Mouse (Mus musculus): ENCODE measurements at regions not wholly inside any gene's neighbourhood (a gene's known extent, or its start where the extent isn't known, plus 50 kb on each side); places are given as distances from the start of the nearest gene placed in this dataset.

- no peak for DNase-seq
These were observed 98.5 kb upstream of the Sgk1 start for GRCm38 (mm10) chr10:21783478-21783877.

- DNase-seq, result no peak
These were observed 96.9 kb upstream of the Sgk1 start for GRCm38 (mm10) chr10:21785110-21785509.

DNA sequence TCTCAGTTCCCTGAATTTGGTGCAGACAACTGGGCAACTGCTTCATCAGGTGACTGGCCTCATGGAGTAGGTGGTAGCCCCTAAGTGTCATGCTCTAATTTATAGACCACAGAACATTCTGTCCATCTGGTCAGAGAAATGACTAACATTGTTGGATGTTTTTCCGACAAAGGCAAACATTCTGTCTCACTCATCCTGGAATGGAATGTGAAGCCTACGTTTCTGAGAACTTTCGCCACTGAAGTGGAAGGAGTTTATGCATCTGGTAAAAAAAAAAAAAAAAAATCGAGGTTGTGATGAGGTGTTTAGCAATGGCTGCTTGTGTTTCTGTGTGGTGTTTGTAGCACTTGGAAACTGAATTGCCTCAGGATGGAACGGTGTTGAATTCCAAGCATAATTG lies 96.2 kb upstream of the Sgk1 start:
- no peak for DNase-seq

GRCm38 (mm10) chr10:21789847-21790530 lies 92.0 kb upstream of the Sgk1 start:
- peak; percentile 28 for DNase-seq

DNA sequence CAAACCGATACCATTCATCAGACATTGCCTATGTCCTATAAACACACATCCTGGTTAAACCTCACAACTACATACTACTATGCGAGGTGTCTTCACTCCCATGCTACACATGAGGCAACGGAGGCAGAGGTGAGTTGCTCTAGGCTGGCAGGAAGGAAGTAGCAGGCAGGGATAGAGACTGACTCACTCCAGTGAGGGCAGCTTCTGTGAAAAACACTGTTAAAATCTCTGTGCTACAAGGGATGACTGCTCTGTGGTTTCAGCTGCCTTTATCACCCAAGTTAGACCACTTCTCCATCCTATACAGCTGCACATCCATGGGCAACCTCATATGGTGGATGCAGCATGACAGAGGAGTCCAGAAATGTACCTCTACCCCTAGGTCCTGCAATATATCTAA lies 91.0 kb upstream of the Sgk1 start:
- no peak for DNase-seq

GRCm38 (mm10) chr10:21792431-21792830 lies 89.6 kb upstream of the Sgk1 start:
- DNase-seq, result no peak

DNA sequence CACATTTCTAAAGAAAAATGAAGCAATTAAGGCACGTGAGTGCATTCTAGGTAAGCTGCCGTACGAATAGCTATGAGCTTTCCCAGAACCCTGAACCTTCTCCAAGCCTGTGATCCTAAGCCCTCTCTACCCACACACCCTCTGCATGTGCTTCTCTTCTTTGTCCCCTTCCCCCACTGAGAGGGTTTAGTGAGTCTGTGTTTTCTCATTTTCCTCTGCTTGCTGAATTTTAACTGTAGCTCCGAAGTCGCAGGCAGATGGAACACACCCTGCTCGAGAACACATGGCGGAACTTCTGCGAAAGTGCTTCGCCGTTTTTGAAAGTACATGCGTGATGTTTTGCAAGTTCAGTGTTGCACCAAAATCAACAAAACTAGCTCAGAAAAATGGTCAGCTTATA lies 88.3 kb upstream of the Sgk1 start:
- DNase-seq, result no peak

DNA sequence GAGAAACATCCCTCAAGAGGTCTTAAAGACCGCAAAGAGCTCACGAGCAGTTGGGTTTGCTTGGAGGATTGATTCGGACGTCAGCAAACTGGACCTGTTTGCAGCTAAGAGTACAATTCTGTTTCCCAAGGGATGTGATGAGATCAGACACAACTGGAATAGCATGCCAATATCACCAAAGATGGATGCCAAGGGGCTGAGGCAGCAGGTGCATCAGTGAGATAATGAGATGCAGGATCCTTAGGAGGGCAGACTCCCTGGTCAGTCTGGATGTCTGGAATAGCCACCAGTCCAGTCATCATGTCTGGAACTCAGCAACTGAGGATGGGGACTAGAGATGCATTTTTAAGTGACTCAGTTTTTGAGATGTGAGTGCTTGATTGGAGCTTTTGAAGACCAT lies 85.6 kb upstream of the Sgk1 start:
- DNase-seq, result no peak

GRCm38 (mm10) chr10:21798103-21798502 lies 83.9 kb upstream of the Sgk1 start:
- DNase-seq, result no peak

DNA sequence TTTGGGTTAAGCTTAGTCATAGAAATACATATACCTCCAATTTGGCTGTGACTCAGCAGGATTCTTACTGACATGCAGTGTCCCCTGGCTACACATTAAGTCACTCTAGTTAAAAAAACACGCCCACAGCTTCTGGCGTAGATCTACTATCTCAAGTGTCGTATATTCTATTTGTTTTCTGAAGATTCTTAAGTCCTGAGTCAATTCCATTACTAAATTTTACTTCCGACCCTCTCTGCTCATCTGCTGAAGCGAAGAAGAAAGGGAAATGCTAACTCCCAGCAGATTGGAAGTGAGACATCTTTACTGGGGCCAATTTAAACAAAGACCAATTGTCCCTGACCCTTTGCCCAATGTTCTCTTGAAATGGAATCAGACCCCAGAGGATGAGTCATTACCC lies 80.4 kb upstream of the Sgk1 start:
- DNase-seq, result no peak

GRCm38 (mm10) chr10:21803184-21803583 lies 78.8 kb upstream of the Sgk1 start:
- no peak for DNase-seq

DNA sequence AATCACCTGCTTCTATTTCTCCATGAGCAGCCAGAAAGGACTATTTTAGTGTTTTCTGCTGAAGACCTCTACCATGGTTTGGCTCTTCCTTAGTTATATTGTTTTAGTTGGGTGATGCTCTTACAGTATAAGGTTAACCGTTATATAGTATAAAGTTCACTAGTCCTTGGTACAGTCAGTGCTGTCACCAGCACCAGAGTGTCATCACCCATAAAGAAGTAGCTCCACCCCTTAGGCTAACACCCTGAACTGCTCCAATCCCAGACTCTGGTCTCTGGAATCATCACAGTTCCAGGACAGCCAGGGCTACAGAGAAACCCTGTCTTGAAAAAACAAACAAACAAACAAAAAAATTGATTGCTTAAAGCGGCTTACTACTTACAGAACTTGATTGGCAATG lies 77.2 kb upstream of the Sgk1 start:
- no peak for DNase-seq

- DNase-seq, result no peak
These were observed 76.4 kb upstream of the Sgk1 start for GRCm38 (mm10) chr10:21805606-21806005.

- DNase-seq, result no peak
These were observed 75.3 kb upstream of the Sgk1 start for GRCm38 (mm10) chr10:21806716-21807115.

DNA sequence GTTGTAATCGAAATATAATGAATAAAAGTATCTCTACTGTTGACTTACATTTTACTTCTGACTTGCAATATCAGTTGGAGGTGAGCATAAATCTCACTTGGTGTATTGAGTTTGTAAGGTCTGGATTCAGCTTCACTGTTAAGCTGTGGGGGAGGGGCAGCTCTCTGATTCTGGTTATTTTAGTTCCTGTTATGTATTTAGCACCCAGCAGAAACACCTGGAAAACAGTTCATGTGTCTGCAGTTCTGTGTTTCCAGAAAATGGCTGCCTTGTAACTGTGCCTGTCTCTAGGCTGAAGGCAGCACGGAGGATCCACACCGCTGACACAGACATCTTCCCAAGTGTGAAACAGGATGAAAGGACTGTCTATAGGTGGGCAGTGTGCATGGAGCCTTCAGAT lies 62.3 kb upstream of the Sgk1 start:
- DNase-seq, result no peak

GRCm38 (mm10) chr10:21821421-21821820 lies 60.6 kb upstream of the Sgk1 start:
- no peak for DNase-seq

GRCm38 (mm10) chr10:21824418-21825025 lies 57.5 kb upstream of the Sgk1 start:
- no peak for DNase-seq

DNA sequence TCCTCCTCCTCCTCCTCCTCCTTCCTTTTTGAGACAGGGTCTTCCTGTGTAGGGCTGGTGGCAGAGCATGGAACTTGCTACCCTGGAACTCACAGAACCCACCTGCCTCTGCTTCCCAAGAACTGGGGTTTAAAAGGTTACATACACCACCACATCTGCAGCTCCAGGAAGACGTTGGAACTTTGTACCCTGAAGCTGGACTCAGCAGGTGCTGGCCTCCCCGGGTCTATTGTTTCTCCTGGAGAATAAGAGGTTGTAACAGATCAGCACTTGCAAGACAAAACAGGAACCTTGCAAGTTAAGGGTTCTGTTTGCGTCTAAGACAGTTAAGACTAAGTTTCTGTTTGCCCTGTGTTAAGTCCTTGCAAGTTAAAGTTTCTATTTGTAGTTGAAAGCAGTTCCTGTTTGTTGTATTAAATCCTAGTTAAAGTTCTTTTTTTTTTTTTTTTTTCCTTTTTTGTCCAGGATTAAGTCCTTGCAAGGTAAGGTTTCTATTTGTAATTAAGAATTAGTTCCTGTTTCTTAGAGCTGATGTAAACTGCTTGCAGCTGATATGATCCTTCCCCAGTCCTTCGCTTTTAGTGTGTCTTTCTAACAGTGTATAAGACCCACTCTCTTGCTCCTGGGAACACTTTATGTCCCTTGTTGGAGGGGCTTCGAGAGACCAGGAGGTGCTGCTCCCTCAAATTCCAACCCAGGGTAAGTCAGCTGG lies 55.0 kb upstream of the Sgk1 start:
- DNase-seq, result no peak

- no peak for DNase-seq
These were observed 54.5 kb upstream of the Sgk1 start for GRCm38 (mm10) chr10:21827505-21827844.

DNA sequence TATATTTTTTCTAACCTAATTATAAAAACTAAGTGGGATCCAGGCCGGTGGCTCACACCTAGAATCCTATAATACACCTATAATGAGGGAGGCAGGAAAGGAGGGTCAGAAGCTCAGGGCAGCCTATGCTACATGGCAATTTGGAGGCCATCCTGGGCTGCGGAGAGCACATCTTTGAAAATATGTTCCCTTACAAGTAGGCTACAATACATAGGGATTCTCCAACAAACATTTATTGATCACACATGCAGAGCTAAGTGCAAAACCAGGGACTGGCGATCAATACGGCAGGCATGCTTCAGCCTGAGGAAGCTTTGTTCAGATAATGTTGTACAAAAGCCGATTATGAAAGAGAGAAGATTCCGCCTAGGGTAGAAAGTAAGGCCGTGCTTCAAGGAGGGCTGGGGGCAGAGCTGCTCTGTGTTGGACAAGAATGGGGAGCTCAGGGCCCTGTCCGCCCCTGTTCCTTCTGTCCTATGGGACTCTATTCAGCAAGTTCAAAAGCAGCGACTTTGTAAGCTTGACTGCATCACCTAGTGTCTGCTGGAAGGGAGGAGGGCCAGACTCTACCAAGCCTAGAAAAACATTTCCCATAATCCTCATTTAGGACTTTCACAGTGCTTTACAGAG lies 53.4 kb upstream of the Sgk1 start:
- DNase-seq, result no peak

GRCm38 (mm10) chr10:21829062-21829731 lies 52.8 kb upstream of the Sgk1 start:
- no peak for DNase-seq

- DNase-seq, result no peak
These were observed 50.8 kb upstream of the Sgk1 start for GRCm38 (mm10) chr10:21831002-21831696.

Measured in kidney, adult 18-20 months (tissue).